Comparison of ENCODE assay signal across 9 mouse cellular contexts in genomic region chr14:77141324-77142282, GRCm38 (mm10). TPM values are rescaled to one million over a fixed set of nuclear protein-coding genes. Genes with fewer than 3 reads are reported as not detected.
A peak's percentile ranks its signal among the peaks of the same experiment; 100 is the strongest.
DNase-seq lines count a peak whose midpoint lies in the region; ATAC-seq and TF ChIP-seq lines count a peak whose summit lies in the region.
"Had no signal": no experiment of that assay in that cellular context is flagged by ENCODE, and none has a peak within 500 bp of the region (broad histone marks: within the 10 kb centered on the region; RNA-seq: fewer than 3 reads in every experiment).

No protein-coding gene starts in this region.

- H3K4me1 ChIP-seq in CH12.LX (ENCODE audit: control insufficient read depth in 1 of 2, insufficient read depth in 2 of 2): peaks cover 0 to 3% of the 10 kb centered on the region in 2 experiments; a peak in 2 of 4 replicates
- no peaks in the 10 kb centered on the region for H3K4me1 ChIP-seq in embryonic facial prominence, embryonic 14.5 days (ENCODE audit: control insufficient read depth, insufficient read depth, low read length)
- peaks cover 8% of the 10 kb centered on the region for H3K4me1 ChIP-seq in heart, embryonic 15.5 days (replicated peaks)
- H3K4me1 ChIP-seq: limb, embryonic 15.5 days had no signal

- H3K4me2 ChIP-seq in CH12.LX (ENCODE audit: insufficient read depth, low read depth, poor library complexity, severe bottlenecking): peak overlapping the region; percentile 94
- H3K4me2 ChIP-seq in embryonic facial prominence, embryonic 14.5 days (ENCODE audit: low read depth, low read length): no peak overlapping the region
- H3K4me2 ChIP-seq in heart, embryonic 15.5 days: peak overlapping the region; percentile 38; the same call in 1 of the 2 replicates
- H3K4me2 ChIP-seq: limb, embryonic 15.5 days had no signal

- H3K4me3 ChIP-seq in CH12.LX (replicated peaks in 1 of 3; ENCODE audit: low read depth in 2 of 3, low read length in 2 of 3, poor library complexity in 1 of 3): no peak overlapping the region
- H3K4me3 ChIP-seq in embryonic facial prominence, embryonic 14.5 days (ENCODE audit: low read depth, low read length): no peak overlapping the region
- H3K4me3 ChIP-seq in heart, embryonic 15.5 days: no peak overlapping the region
- H3K4me3 ChIP-seq: limb, embryonic 15.5 days had no signal

- peak; percentile 85 for TF ChIP-seq RAD21 in CH12.LX (IDR thresholded peaks at IDR 0.05; ENCODE audit: low read depth, low read length)

- ATAC-seq in embryonic facial prominence, embryonic 14.5 days (ENCODE audit: low read depth): peak; percentile 86
- no peak for ATAC-seq in heart, embryonic 15.5 days (replicated peaks; ENCODE audit: insufficient number of reproducible peaks, insufficient read depth, low FRiP score, low read depth)

- TF ChIP-seq CTCF in CH12.LX (conservative IDR thresholded peaks at IDR 0.05 in 1 of 2, IDR thresholded peaks at IDR 0.05 in 1 of 2; ENCODE audit: low read depth in 2 of 2, low read length in 2 of 2): peak; percentile 54 to 87

- in situ Hi-C loops in CH12.LX (cut with MboI; ENCODE audit: low pct_ligation_motif_present, low pct_unique_long_range_greater_than_20kb, low sequenced_read_pairs): loop anchor here (5.0 to 25.0 kb wide), 5 partner anchors 109 to 1146 kb away; no protein-coding TSS in a partner anchor

- dilution Hi-C loops in CH12.LX (cut with MboI; ENCODE audit: extremely low pct_ligation_motif_present, extremely low pct_unique_long_range_greater_than_20kb, low sequenced_read_pairs): no loop called here

- WGBS in embryonic facial prominence, embryonic 14.5 days: 24% methylated on average over 17 of the region's 17 CpGs
- 29% methylated on average over 17 of the region's 17 CpGs for WGBS in heart, embryonic 15.5 days

- H3K27ac ChIP-seq in CH12.LX (ENCODE audit: insufficient read depth, low read depth): no peak overlapping the region
- H3K27ac ChIP-seq in embryonic facial prominence, embryonic 14.5 days (replicated peaks; ENCODE audit: low read depth, low read length): no peak overlapping the region
- H3K27ac ChIP-seq in heart, embryonic 15.5 days: no peak overlapping the region
- H3K27ac ChIP-seq: limb, embryonic 15.5 days had no signal

- H3K9ac ChIP-seq in CH12.LX (ENCODE audit: insufficient read depth, low read depth): peak overlapping the region; percentile 59
- H3K9ac ChIP-seq in embryonic facial prominence, embryonic 14.5 days (ENCODE audit: low read depth, low read length): no peak overlapping the region
- no peak overlapping the region for H3K9ac ChIP-seq in heart, embryonic 15.5 days
- H3K9ac ChIP-seq: limb, embryonic 15.5 days had no signal

- no peaks in the 10 kb centered on the region for H3K79me2 ChIP-seq in CH12.LX (replicated peaks; ENCODE audit: control insufficient read depth, extremely low read depth, insufficient read depth, poor library complexity, severe bottlenecking)

- no peak for TF ChIP-seq EP300 in CH12.LX (IDR thresholded peaks at IDR 0.05; ENCODE audit: low read length)

- DNase-seq in CH12.LX (ENCODE audit: extremely low read depth): peak; percentile 89
- peak; percentile 78 for DNase-seq in adrenal gland, postnatal 25 days
- DNase-seq in embryonic facial prominence, embryonic 14.5 days (ENCODE audit: low spot score): peak; percentile 95
- DNase-seq in kidney, postnatal 4 days: peak; percentile 88 to 89
- peak; percentile 77 for DNase-seq in lung, postnatal 10 days
- peak; percentile 76 for DNase-seq in right cerebral cortex, adult 18-20 months
- DNase-seq in urinary bladder, postnatal 36 days (ENCODE audit: low spot score in 2 of 2): peak; percentile 50 to 66

- TF ChIP-seq POLR2A in CH12.LX (IDR thresholded peaks at IDR 0.05; ENCODE audit: low read depth, low read length): no peak

- no peaks in the 10 kb centered on the region for H3K36me3 ChIP-seq in CH12.LX (replicated peaks in 1 of 2; ENCODE audit: control insufficient read depth in 1 of 2, insufficient read depth in 1 of 2, low read length in 1 of 2)
- H3K36me3 ChIP-seq in embryonic facial prominence, embryonic 14.5 days (ENCODE audit: control insufficient read depth, insufficient read depth, low read length): no peaks in the 10 kb centered on the region
- H3K36me3 ChIP-seq in heart, embryonic 15.5 days: no peaks in the 10 kb centered on the region
- H3K36me3 ChIP-seq: limb, embryonic 15.5 days had no signal

- no peaks in the 10 kb centered on the region for H3K9me3 ChIP-seq in CH12.LX (replicated peaks; ENCODE audit: low read length)
- no peaks in the 10 kb centered on the region for H3K9me3 ChIP-seq in embryonic facial prominence, embryonic 14.5 days (ENCODE audit: control insufficient read depth, low read length)
- H3K9me3 ChIP-seq in heart, embryonic 15.5 days (replicated peaks): no peaks in the 10 kb centered on the region
- H3K9me3 ChIP-seq: limb, embryonic 15.5 days had no signal

- no peaks in the 10 kb centered on the region for H3K27me3 ChIP-seq in CH12.LX (replicated peaks)
- no peaks in the 10 kb centered on the region; the same call in 1 of the 2 replicates for H3K27me3 ChIP-seq in embryonic facial prominence, embryonic 14.5 days (replicated peaks; ENCODE audit: control insufficient read depth, insufficient read depth, low read length)
- H3K27me3 ChIP-seq in heart, embryonic 15.5 days: 0 out of 2 replicates have a peak, but pooled peaks cover 4% of the 10 kb centered on the region
- H3K27me3 ChIP-seq: limb, embryonic 15.5 days had no signal

TF ChIP-seq in CH12.LX, 34 proteins besides CTCF, POLR2A, EP300 and RAD21:
- no peak for TF ChIP-seq ZMIZ1 (IDR thresholded peaks at IDR 0.05; ENCODE audit: low read depth, low read length)
- TF ChIP-seq TBP (conservative IDR thresholded peaks at IDR 0.05; ENCODE audit: low read depth, low read length): no peak
- TF ChIP-seq MAX (IDR thresholded peaks at IDR 0.05; ENCODE audit: low read length): peak; percentile 86
- no peak for TF ChIP-seq USF1 (IDR thresholded peaks at IDR 0.05; ENCODE audit: low read depth, low read length)
- no peak for TF ChIP-seq PAX5 (IDR thresholded peaks at IDR 0.05; ENCODE audit: low read length)
- no peak for TF ChIP-seq GABPA (IDR thresholded peaks at IDR 0.05; ENCODE audit: insufficient replicate concordance, low read depth, low read length)
- no peak for TF ChIP-seq USF2 (conservative IDR thresholded peaks at IDR 0.05; ENCODE audit: low read depth, low read length)
- peak; percentile 65 for TF ChIP-seq MYC (IDR thresholded peaks at IDR 0.05; ENCODE audit: low read depth, low read length)
- TF ChIP-seq MAZ (IDR thresholded peaks at IDR 0.05; ENCODE audit: low read depth, low read length): no peak
- 0 out of 2 replicates have a peak, but pooled peaks have one; percentile 12 for TF ChIP-seq JUND (conservative IDR thresholded peaks at IDR 0.05; ENCODE audit: low read depth, low read length)
- no peak for TF ChIP-seq NELFE (IDR thresholded peaks at IDR 0.05; ENCODE audit: low read depth, low read length)
- TF ChIP-seq IRF4 (IDR thresholded peaks at IDR 0.05; ENCODE audit: low read depth, low read length): no peak
- no peak for TF ChIP-seq HCFC1 (IDR thresholded peaks at IDR 0.05; ENCODE audit: low read depth, low read length)
- TF ChIP-seq MAFK (IDR thresholded peaks at IDR 0.05; ENCODE audit: insufficient replicate concordance, low read length): no peak
- TF ChIP-seq SMC3 (IDR thresholded peaks at IDR 0.05; ENCODE audit: low read depth, low read length): peak; percentile 66
- peak; percentile 90 for TF ChIP-seq MEF2A (IDR thresholded peaks at IDR 0.05; ENCODE audit: borderline replicate concordance, low read depth, low read length)
- TF ChIP-seq KAT2A (IDR thresholded peaks at IDR 0.05; ENCODE audit: insufficient replicate concordance, low read length): no peak
- no peak for TF ChIP-seq CHD1 (IDR thresholded peaks at IDR 0.05; ENCODE audit: low read depth, low read length)
- no peak for TF ChIP-seq UBTF (IDR thresholded peaks at IDR 0.05; ENCODE audit: low read depth, low read length)
- no peak for TF ChIP-seq SIN3A (IDR thresholded peaks at IDR 0.05; ENCODE audit: low read length)
- TF ChIP-seq TCF12 (IDR thresholded peaks at IDR 0.05; ENCODE audit: low read depth, low read length): no peak
- TF ChIP-seq ZNF384 (IDR thresholded peaks at IDR 0.05; ENCODE audit: low read depth, low read length): no peak
- no peak for TF ChIP-seq NRF1 (IDR thresholded peaks at IDR 0.05; ENCODE audit: low read depth, low read length)
- no peak for TF ChIP-seq ZKSCAN1 (IDR thresholded peaks at IDR 0.05; ENCODE audit: borderline replicate concordance, low read depth, low read length)
- TF ChIP-seq ETS1 (conservative IDR thresholded peaks at IDR 0.05; ENCODE audit: low read depth, low read length): no peak
- no peak for TF ChIP-seq E2F4 (IDR thresholded peaks at IDR 0.05; ENCODE audit: insufficient replicate concordance, low read depth, low read length)
- no peak for TF ChIP-seq RCOR1 (conservative IDR thresholded peaks at IDR 0.05; ENCODE audit: low read depth, low read length)
- TF ChIP-seq JUN (IDR thresholded peaks at IDR 0.05; ENCODE audit: insufficient read depth, low read depth, low read length): no peak
- TF ChIP-seq ZC3H11A (IDR thresholded peaks at IDR 0.05; ENCODE audit: low read depth, low read length): no peak
- no peak for TF ChIP-seq CHD2 (IDR thresholded peaks at IDR 0.05; ENCODE audit: low read length)
- no peak; the same call in 1 of the 2 replicates for TF ChIP-seq MXI1 (IDR thresholded peaks at IDR 0.05; ENCODE audit: low read depth, low read length)
- no peak for TF ChIP-seq POLR2AphosphoS2 (IDR thresholded peaks at IDR 0.05; ENCODE audit: low read depth, low read length)
- no peak for TF ChIP-seq ELF1 (IDR thresholded peaks at IDR 0.05; ENCODE audit: low read depth, low read length)
- peak; percentile 53; the same call in 1 of the 2 replicates for TF ChIP-seq BHLHE40 (IDR thresholded peaks at IDR 0.05; ENCODE audit: low read depth, low read length)

RNA-seq across cellular contexts. Expression of gene Enox1, which starts 15.0 kb away (rescaled TPM):
- total RNA-seq in CH12.LX (2012; rRNA removed): not detected in 2 replicates
- total RNA-seq in CH12.LX (2014; rRNA removed): not detected in 2 replicates
- not detected in 2 replicates for polyA plus RNA-seq in CH12.LX (2012; ENCODE audit: insufficient read length, low read depth)
- total RNA-seq in adrenal gland, postnatal 25 days (2021): 4.9 and 5.3 TPM in 2 replicates
- 14.1 and 14.6 TPM in 2 replicates for polyA plus RNA-seq in embryonic facial prominence, embryonic 14.5 days (2014; fragmentation: Nextera tagmentation; extraction: Ambion mirVana)
- polyA plus RNA-seq in heart, embryonic 15.5 days (2015; fragmentation: Nextera tagmentation; extraction: Ambion mirVana): 1.7 and 2.6 TPM in 2 replicates
